21 mouse cellular contexts compared by ENCODE assay signal in genomic region chr3:122346600-122346999, GRCm38 (mm10). TPM values are rescaled to one million over a fixed set of nuclear protein-coding genes. Genes with fewer than 3 reads are reported as not detected.
DNase-seq lines count a peak whose midpoint lies in the region; ATAC-seq and TF ChIP-seq lines count a peak whose summit lies in the region.
"Had no signal": no experiment of that assay in that cellular context is flagged by ENCODE, and none has a peak within 500 bp of the region (broad histone marks: within the 10 kb centered on the region; RNA-seq: fewer than 3 reads in every experiment).

No protein-coding gene starts in this region.

- TF ChIP-seq CTCF in intestine, postnatal 0 days (IDR thresholded peaks at IDR 0.05; ENCODE audit: low read depth), result no peak
- TF ChIP-seq CTCF in small intestine, adult 2 months (IDR thresholded peaks at IDR 0.05; ENCODE audit: extremely low read depth, insufficient read length, insufficient replicate concordance, low read depth, low read length), result no peak

- no peak overlapping the region for H3K4me2 ChIP-seq in intestine, postnatal 0 days (replicated peaks; ENCODE audit: low read depth)
- no peak overlapping the region for H3K4me2 ChIP-seq in midbrain, embryonic 15.5 days
- H3K4me2 ChIP-seq: forebrain, embryonic 13.5 days; heart, embryonic 11.5 days; heart, embryonic 15.5 days had no signal

- no peak overlapping the region for H3K9ac ChIP-seq in intestine, postnatal 0 days (ENCODE audit: low read depth, low read length)
- no peak overlapping the region for H3K9ac ChIP-seq in midbrain, embryonic 15.5 days
- H3K9ac ChIP-seq: forebrain, embryonic 13.5 days; forebrain, postnatal 0 days; heart, embryonic 15.5 days had no signal

- no peaks in the 10 kb centered on the region for H3K27me3 ChIP-seq in intestine, postnatal 0 days (replicated peaks; ENCODE audit: control insufficient read depth, insufficient read depth, low read length)
- H3K27me3 ChIP-seq in small intestine, adult 2 months (ENCODE audit: control insufficient read depth, insufficient read depth, low read length), result no peaks in the 10 kb centered on the region
- H3K27me3 ChIP-seq in midbrain, embryonic 15.5 days (replicated peaks), result no peaks in the 10 kb centered on the region
- H3K27me3 ChIP-seq: forebrain, embryonic 13.5 days had no signal

- H3K4me3 ChIP-seq in intestine, postnatal 0 days (ENCODE audit: low read depth, low read length), result no peak overlapping the region
- no peak overlapping the region for H3K4me3 ChIP-seq in small intestine, adult 2 months (ENCODE audit: low read depth, low read length)
- no peak overlapping the region for H3K4me3 ChIP-seq in midbrain, embryonic 15.5 days
- H3K4me3 ChIP-seq: embryonic facial prominence, embryonic 10.5 days; forebrain, embryonic 13.5 days; gastrocnemius, adult 2 months; heart, adult 2 months; heart, embryonic 15.5 days had no signal

- H3K27ac ChIP-seq in intestine, postnatal 0 days (ENCODE audit: low read depth, low read length), result peak overlapping the region; percentile 74
- peak overlapping the region; percentile 98 for H3K27ac ChIP-seq in small intestine, adult 2 months (ENCODE audit: insufficient read depth, low read depth, low read length)
- H3K27ac ChIP-seq in midbrain, embryonic 15.5 days, result no peak overlapping the region
- H3K27ac ChIP-seq: embryonic facial prominence, embryonic 10.5 days; forebrain, embryonic 13.5 days; gastrocnemius, adult 2 months; heart, adult 2 months; heart, embryonic 15.5 days had no signal

- no peaks in the 10 kb centered on the region for H3K36me3 ChIP-seq in intestine, postnatal 0 days (ENCODE audit: control insufficient read depth, insufficient read depth)
- H3K36me3 ChIP-seq in small intestine, adult 2 months (ENCODE audit: control insufficient read depth, insufficient read depth, low read length), result no peaks in the 10 kb centered on the region
- no peaks in the 10 kb centered on the region for H3K36me3 ChIP-seq in midbrain, embryonic 15.5 days (replicated peaks)
- H3K36me3 ChIP-seq: embryonic facial prominence, embryonic 10.5 days; heart, embryonic 15.5 days had no signal

- no peak for TF ChIP-seq POLR2A in small intestine, adult 2 months (IDR thresholded peaks at IDR 0.05; ENCODE audit: low read depth, low read length)

- ATAC-seq in granulocyte monocyte progenitor cell, adult 5-6 weeks (replicated peaks; ENCODE audit: poor library complexity, severe bottlenecking), result peak; percentile 25; the same call in 1 of the 2 replicates
- peak; percentile 62 for ATAC-seq in intestine, postnatal 0 days
- no peak for ATAC-seq in midbrain, embryonic 15.5 days (replicated peaks)
- ATAC-seq: forebrain, embryonic 13.5 days; forebrain, postnatal 0 days; hindbrain, embryonic 16.5 days had no signal

- peak; percentile 33 for DNase-seq in 416B (ENCODE audit: low read depth)
- no peak for DNase-seq in embryo, embryonic 10.5 days (ENCODE audit: low spot score)
- no peak for DNase-seq in layer of hippocampus, adult 18-20 months (ENCODE audit: low spot score in 2 of 2)
- no peak for DNase-seq in kidney, postnatal 36 days
- DNase-seq: adrenal gland, adult 2 months; adrenal gland, postnatal 36 days; cerebellum, adult 8-10 months; cerebellum, postnatal 25 days; forebrain, postnatal 0 days; gastrocnemius, adult 2 months; heart, adult 2 months; heart, postnatal 14 days had no signal

- WGBS in intestine, postnatal 0 days, result 98% methylated on average over 2 of the region's 2 CpGs
- WGBS in small intestine, adult 2 months, result 83% methylated on average over 2 of the region's 2 CpGs
- WGBS in midbrain, embryonic 15.5 days, result 95% methylated on average over 2 of the region's 2 CpGs

- no peaks in the 10 kb centered on the region for H3K9me3 ChIP-seq in intestine, postnatal 0 days (ENCODE audit: control insufficient read depth)
- H3K9me3 ChIP-seq in midbrain, embryonic 15.5 days, result no peaks in the 10 kb centered on the region
- H3K9me3 ChIP-seq: embryonic facial prominence, embryonic 10.5 days; forebrain, embryonic 13.5 days; heart, embryonic 15.5 days had no signal

- H3K4me1 ChIP-seq in intestine, postnatal 0 days (replicated peaks; ENCODE audit: control insufficient read depth, insufficient read depth, low read length), result 0 out of 2 replicates have a peak, but pooled peaks cover 4% of the 10 kb centered on the region
- H3K4me1 ChIP-seq in small intestine, adult 2 months (ENCODE audit: control insufficient read depth, insufficient read depth, insufficient read length, low read length), result peaks cover 25% of the 10 kb centered on the region
- no peaks in the 10 kb centered on the region for H3K4me1 ChIP-seq in midbrain, embryonic 15.5 days
- H3K4me1 ChIP-seq: forebrain, embryonic 13.5 days; heart, embryonic 15.5 days had no signal

RNA-seq across cellular contexts. Expression of gene Bcar3, which starts 52.7 kb away (rescaled TPM):
- not detected in 2 replicates for total RNA-seq in granulocyte monocyte progenitor cell, adult 5-6 weeks (2014; fragmentation: Nextera tagmentation)
- total RNA-seq in granulocyte monocyte progenitor cell, adult 5-6 weeks (2017), result 0.77 and 0.86 TPM in 2 replicates
- 33.5 and 33.8 TPM in 2 replicates for polyA plus RNA-seq in intestine, postnatal 0 days (2015; fragmentation: Nextera tagmentation; extraction: Ambion mirVana)
- polyA plus RNA-seq in small intestine, adult 2 months (2012; rRNA removed), result 23.8 and 93.8 TPM in 2 replicates
- 1 to 10 TPM; 8.8 to 9.8 TPM for total RNA-seq in layer of hippocampus, adult 18-20 months (2021)
- 7.2 and 7.5 TPM in 2 replicates for polyA plus RNA-seq in midbrain, embryonic 15.5 days (2015; fragmentation: Nextera tagmentation; extraction: Ambion mirVana)
